Mouse (Mus musculus) kidney, postnatal 14 days (tissue): ENCODE data around the gene Hdac11.
"Not testable (repeated sequence)": the region's sequence is repeated elsewhere in the genome, so short reads cannot be mapped to it uniquely, and the experiment has no call there.

Experiments
- DNase-seq: peaks from one replicate; pipeline ENCODE4 v3.0.0; 2022; ENCODE audit warnings: mixed read lengths

Hdac11 gene

GRCm38 (mm10) chr6:91205791-91206190 is 49.3 kb downstream of the Hdac11 start:
- no peak for DNase-seq

DNA sequence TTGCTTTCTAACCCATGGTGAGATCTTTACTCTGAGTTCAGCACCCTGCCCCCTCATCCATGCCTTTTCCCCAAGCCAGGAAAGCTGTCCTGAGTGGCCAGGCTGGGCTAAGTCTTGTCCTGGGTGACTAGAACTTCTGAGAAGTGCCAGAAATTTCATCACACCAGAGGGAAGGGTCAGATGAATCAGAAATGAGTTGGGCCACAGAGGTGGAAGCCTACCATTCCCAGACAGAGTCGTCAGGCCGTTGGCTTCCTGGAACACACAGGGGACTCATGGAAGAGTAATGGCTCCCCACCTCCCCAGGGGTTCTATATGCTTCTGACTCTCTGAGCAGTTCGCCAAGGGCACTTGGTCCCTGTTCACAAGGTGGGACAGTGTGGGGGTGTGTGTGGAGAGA is 51.0 kb downstream of the Hdac11 start:
- no peak for DNase-seq

DNA sequence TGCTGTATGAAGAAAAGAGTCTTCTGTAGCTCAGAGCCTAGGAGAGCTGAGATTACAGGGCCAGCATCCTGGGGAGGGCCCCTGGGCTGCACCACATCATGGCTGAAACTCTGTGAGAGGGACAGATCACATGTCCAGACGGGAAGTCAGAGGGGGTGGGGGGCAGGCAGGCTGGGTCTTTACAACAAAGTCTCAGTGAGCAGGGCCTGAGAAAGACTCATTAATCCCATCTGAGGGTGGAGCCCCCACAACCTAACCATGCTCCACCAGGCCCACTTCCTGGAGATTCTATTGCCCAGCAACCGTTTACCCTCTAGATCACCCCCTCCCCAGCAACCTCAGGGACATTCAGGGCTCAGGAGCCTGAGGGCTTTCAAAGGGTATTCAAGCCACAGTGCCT is 53.3 kb downstream of the Hdac11 start:
- DNase-seq, result no peak

GRCm38 (mm10) chr6:91210852-91211251 is 54.4 kb downstream of the Hdac11 start:
- no peak for DNase-seq

DNA sequence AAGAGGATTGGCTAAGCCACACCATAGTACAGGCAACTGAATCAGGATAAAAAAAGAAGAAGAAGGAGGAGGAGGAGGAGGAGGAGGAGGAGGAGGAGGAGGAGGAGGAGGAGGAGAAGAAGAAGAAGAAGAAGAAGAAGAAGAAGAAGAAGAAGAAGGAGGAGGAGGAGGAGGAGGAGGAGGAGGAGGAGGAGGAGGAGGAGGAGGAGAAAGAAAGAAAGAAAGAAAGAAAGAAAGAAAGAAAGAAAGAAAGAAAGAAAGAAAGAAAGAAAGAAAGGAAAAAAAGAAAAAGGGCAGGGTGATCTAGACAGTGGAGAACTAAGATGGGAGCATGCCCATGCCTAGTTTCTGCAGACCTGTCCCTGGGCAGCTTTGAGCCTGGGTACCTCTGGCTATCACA is 55.7 kb downstream of the Hdac11 start, which contains the start of gene Fbln2:
Fbln2 (plus strand) TSS at position 301 of the 400 bp plus-strand sequence.
- not testable (repeated sequence) for DNase-seq

- DNase-seq, result peak; percentile 53
These were observed 56.1 kb downstream of the Hdac11 start for GRCm38 (mm10) chr6:91212571-91212970.

DNA sequence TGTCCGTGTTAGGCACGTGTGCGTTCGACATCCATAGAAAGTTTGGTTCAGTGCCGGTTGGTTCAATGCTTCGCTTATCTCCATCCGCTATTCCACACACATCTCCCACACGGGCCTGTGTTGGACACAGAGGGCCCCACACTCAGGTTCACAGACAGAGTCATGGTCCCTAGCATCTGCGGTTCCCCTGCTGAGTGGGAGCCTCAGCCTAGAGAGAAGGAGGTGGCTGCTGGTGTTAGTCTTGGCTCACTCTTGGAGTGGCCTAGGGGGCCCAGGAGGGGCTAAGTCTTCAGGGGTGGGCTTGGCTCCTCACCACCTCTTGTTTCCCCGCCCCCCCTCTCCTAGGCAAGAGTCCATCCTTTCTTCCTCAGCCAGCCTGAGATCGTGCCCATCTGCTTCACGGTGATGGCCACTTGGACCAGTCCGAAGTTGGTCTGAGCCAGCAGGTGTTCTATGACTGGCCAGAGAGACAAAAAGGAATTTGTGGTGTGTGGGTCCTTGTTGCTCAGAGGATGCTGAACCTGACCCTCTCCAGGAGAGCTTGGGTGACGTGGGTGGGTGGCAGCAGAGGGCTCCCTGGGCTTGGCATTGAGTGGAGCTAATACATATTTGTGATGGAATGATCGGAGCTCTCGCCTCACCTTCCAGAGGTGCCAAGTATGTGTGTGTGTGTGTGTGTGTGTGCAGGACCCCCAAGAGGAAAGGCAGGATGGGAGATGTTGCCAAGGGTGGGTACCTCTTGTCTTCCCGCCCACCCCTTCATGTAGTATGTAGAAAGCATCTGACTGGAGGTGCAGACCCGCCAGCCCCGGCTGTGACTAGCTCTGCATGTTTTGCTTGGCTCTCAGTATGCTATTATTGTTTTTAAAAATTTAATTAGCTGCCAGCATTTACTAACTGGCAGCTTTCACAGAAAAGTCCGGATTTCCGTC is 57.1 kb downstream of the Hdac11 start:
- DNase-seq, result no peak

- no peak for DNase-seq
These were observed 59.0 kb downstream of the Hdac11 start for GRCm38 (mm10) chr6:91215454-91215853.

- DNase-seq, result peak; percentile 14
These were observed 62.0 kb downstream of the Hdac11 start for GRCm38 (mm10) chr6:91218445-91218844.

DNA sequence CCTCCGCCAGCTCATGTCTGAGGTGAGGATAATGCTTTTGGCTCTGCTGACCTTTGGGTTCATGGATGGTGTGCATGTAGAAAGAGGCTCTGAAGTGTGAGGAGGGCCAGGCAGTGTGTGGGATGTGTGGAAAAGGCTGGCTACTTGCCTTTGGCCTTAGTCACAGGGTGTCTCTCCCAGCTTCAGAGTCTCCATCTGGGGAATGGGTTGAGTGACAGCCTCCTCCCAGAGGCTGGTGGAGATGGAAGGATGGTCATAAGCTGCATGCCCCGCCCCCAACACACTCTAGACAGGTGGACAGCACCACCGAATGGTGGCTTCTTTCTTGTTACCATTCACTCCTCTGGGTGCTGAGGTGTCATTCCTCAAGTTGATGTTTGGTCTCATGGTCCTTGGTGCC is 62.4 kb downstream of the Hdac11 start:
- DNase-seq, result no peak

DNA sequence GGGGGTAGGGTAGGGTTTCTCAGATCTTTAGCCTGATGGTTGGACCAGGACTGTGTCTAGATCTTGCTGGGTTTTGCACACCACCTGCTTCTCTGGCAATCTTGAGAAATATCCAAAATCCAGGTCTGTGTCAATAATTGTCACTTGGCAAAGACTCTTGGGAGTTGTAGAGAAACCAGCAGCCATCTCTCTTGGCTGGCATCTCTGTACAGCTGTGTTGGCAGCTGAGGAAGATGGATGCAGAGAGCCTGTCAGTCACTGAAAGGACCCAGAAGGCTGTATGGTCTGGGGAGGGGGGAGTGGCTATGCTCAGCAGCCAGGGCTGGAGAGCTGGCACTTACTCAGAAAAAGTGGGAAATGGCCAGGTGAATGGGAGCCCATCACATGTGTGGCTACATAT is 63.6 kb downstream of the Hdac11 start:
- no peak for DNase-seq

- peak; percentile 27 for DNase-seq
These were observed 64.6 kb downstream of the Hdac11 start for GRCm38 (mm10) chr6:91221094-91221493.

GRCm38 (mm10) chr6:91222694-91223346 is 66.4 kb downstream of the Hdac11 start:
- no peak for DNase-seq
